Mouse (Mus musculus): ENCODE measurements at regions not wholly inside any gene's neighbourhood (a gene's known extent, or its start where the extent isn't known, plus 50 kb on each side); places are given as distances from the start of the nearest gene placed in this dataset.

GRCm38 (mm10) chr2:133474174-133474573 is 77.8 kb upstream of the Bmp2 start:
- DNase-seq (ENCODE audit: low spot score) (no peak), ATAC-seq (no peak)
- 85% methylated on average over 1 of the region's 1 CpGs for WGBS
- Histone ChIP-seq H3K9me3 (ENCODE audit: low read length) (no peaks in the 10 kb centered on the region), H3K9ac (replicated peaks; ENCODE audit: low read depth) (no peak overlapping the region), H3K4me2 (replicated peaks; ENCODE audit: low read depth, low read length) (no peak overlapping the region), H3K4me1 (ENCODE audit: insufficient read depth, low read depth, low read length) (no peaks in the 10 kb centered on the region), H3K27ac (ENCODE audit: low read length) (no peak overlapping the region), H3K4me3 (ENCODE audit: low read depth, low read length) (no peak overlapping the region), H3K36me3 (ENCODE audit: insufficient read depth, low read length) (no peaks in the 10 kb centered on the region), H3K27me3 (replicated peaks; ENCODE audit: insufficient read depth, low read length) (no peaks in the 10 kb centered on the region)
- no peak for TF ChIP-seq EP300 (IDR thresholded peaks at IDR 0.05)
- TF ChIP-seq CTCF (IDR thresholded peaks at IDR 0.05): no peak

GRCm38 (mm10) chr2:133480870-133481269 is 71.1 kb upstream of the Bmp2 start:
- 58% methylated on average over 3 of the region's 3 CpGs for WGBS
- DNase-seq (ENCODE audit: low spot score): no peak
- Histone ChIP-seq H3K4me2 (replicated peaks; ENCODE audit: low read depth, low read length) (no peak overlapping the region), H3K36me3 (ENCODE audit: insufficient read depth, low read length) (no peaks in the 10 kb centered on the region), H3K4me1 (ENCODE audit: insufficient read depth, low read depth, low read length) (no peaks in the 10 kb centered on the region), H3K9ac (replicated peaks; ENCODE audit: low read depth) (no peak overlapping the region), H3K27me3 (replicated peaks; ENCODE audit: insufficient read depth, low read length) (no peaks in the 10 kb centered on the region), H3K27ac (ENCODE audit: low read length) (no peak overlapping the region), H3K9me3 (ENCODE audit: low read length) (no peaks in the 10 kb centered on the region), H3K4me3 (ENCODE audit: low read depth, low read length) (no peak overlapping the region)
- TF ChIP-seq CTCF (IDR thresholded peaks at IDR 0.05) (no peak), EP300 (IDR thresholded peaks at IDR 0.05) (no peak)
- ATAC-seq: no peak

GRCm38 (mm10) chr2:133481305-133481704 is 70.7 kb upstream of the Bmp2 start:
- H3K4me1 ChIP-seq (ENCODE audit: insufficient read depth, low read depth, low read length): no peaks in the 10 kb centered on the region
- no peaks in the 10 kb centered on the region for H3K36me3 ChIP-seq (ENCODE audit: insufficient read depth, low read length)
- no peak overlapping the region for H3K4me2 ChIP-seq (replicated peaks; ENCODE audit: low read depth, low read length)
- H3K4me3 ChIP-seq (ENCODE audit: low read depth, low read length): no peak overlapping the region
- no peak for ATAC-seq
- DNase-seq (ENCODE audit: low spot score): no peak
- no peak for TF ChIP-seq EP300 (IDR thresholded peaks at IDR 0.05)
- no peak for TF ChIP-seq CTCF (IDR thresholded peaks at IDR 0.05)
- H3K9me3 ChIP-seq (ENCODE audit: low read length): no peaks in the 10 kb centered on the region
- 75% methylated on average over 6 of the region's 6 CpGs for WGBS
- no peak overlapping the region for H3K27ac ChIP-seq (ENCODE audit: low read length)
- no peak overlapping the region for H3K9ac ChIP-seq (replicated peaks; ENCODE audit: low read depth)
- H3K27me3 ChIP-seq (replicated peaks; ENCODE audit: insufficient read depth, low read length): no peaks in the 10 kb centered on the region

- Histone ChIP-seq H3K4me1 (ENCODE audit: insufficient read depth, low read depth, low read length) (no peaks in the 10 kb centered on the region), H3K27me3 (replicated peaks; ENCODE audit: insufficient read depth, low read length) (no peaks in the 10 kb centered on the region), H3K4me2 (replicated peaks; ENCODE audit: low read depth, low read length) (no peak overlapping the region), H3K36me3 (ENCODE audit: insufficient read depth, low read length) (no peaks in the 10 kb centered on the region), H3K4me3 (ENCODE audit: low read depth, low read length) (no peak overlapping the region), H3K9me3 (ENCODE audit: low read length) (no peaks in the 10 kb centered on the region), H3K27ac (ENCODE audit: low read length) (no peak overlapping the region), H3K9ac (replicated peaks; ENCODE audit: low read depth) (no peak overlapping the region)
- no peak for TF ChIP-seq CTCF (IDR thresholded peaks at IDR 0.05)
- TF ChIP-seq EP300 (IDR thresholded peaks at IDR 0.05): no peak
- ATAC-seq (no peak), DNase-seq (ENCODE audit: low spot score) (no peak)
- 79% methylated on average over 3 of the region's 3 CpGs for WGBS
Observed at GRCm38 (mm10) chr2:133481785-133482184, 70.2 kb upstream of the Bmp2 start.

GRCm38 (mm10) chr2:133495443-133495842 is 56.5 kb upstream of the Bmp2 start:
- TF ChIP-seq CTCF (IDR thresholded peaks at IDR 0.05): no peak
- DNase-seq (ENCODE audit: low spot score): no peak

GRCm38 (mm10) chr2:133496389-133496788 is 55.6 kb upstream of the Bmp2 start:
- Histone ChIP-seq H3K4me2 (replicated peaks; ENCODE audit: low read depth, low read length) (no peak overlapping the region), H3K9ac (replicated peaks; ENCODE audit: low read depth) (no peak overlapping the region), H3K4me1 (ENCODE audit: insufficient read depth, low read depth, low read length) (no peaks in the 10 kb centered on the region), H3K36me3 (ENCODE audit: insufficient read depth, low read length) (no peaks in the 10 kb centered on the region), H3K27ac (ENCODE audit: low read length) (no peak overlapping the region), H3K27me3 (replicated peaks; ENCODE audit: insufficient read depth, low read length) (no peaks in the 10 kb centered on the region), H3K4me3 (ENCODE audit: low read depth, low read length) (no peak overlapping the region), H3K9me3 (ENCODE audit: low read length) (no peaks in the 10 kb centered on the region)
- ATAC-seq (peak; percentile 81), DNase-seq (ENCODE audit: low spot score) (peak; percentile 56)
- TF ChIP-seq CTCF (IDR thresholded peaks at IDR 0.05): no peak
- TF ChIP-seq EP300 (IDR thresholded peaks at IDR 0.05): no peak

More at GRCm38 (mm10) chr2:133495443-133495842, 56.5 kb upstream of the Bmp2 start:
- Histone ChIP-seq H3K4me1 (ENCODE audit: insufficient read depth, low read depth, low read length) (no peaks in the 10 kb centered on the region), H3K27me3 (replicated peaks; ENCODE audit: insufficient read depth, low read length) (no peaks in the 10 kb centered on the region), H3K4me2 (replicated peaks; ENCODE audit: low read depth, low read length) (no peak overlapping the region), H3K27ac (ENCODE audit: low read length) (no peak overlapping the region), H3K36me3 (ENCODE audit: insufficient read depth, low read length) (no peaks in the 10 kb centered on the region), H3K9ac (replicated peaks; ENCODE audit: low read depth) (no peak overlapping the region), H3K4me3 (ENCODE audit: low read depth, low read length) (no peak overlapping the region), H3K9me3 (ENCODE audit: low read length) (no peaks in the 10 kb centered on the region)
- ATAC-seq: no peak
- WGBS: 50% methylated on average over 3 of the region's 3 CpGs

GRCm38 (mm10) chr2:133497071-133497470 is 54.9 kb upstream of the Bmp2 start:
- no peak overlapping the region for H3K4me3 ChIP-seq (ENCODE audit: low read depth, low read length)
- no peak overlapping the region for H3K4me2 ChIP-seq (replicated peaks; ENCODE audit: low read depth, low read length)
- no peak overlapping the region for H3K9ac ChIP-seq (replicated peaks; ENCODE audit: low read depth)
- no peaks in the 10 kb centered on the region for H3K36me3 ChIP-seq (ENCODE audit: insufficient read depth, low read length)
- 0 out of 2 replicates have a peak overlapping the region, but pooled peaks have one; percentile 0 for H3K27ac ChIP-seq (ENCODE audit: low read length)
- 0 out of 2 replicates have a peak, but pooled peaks have one; percentile 16 for TF ChIP-seq EP300 (IDR thresholded peaks at IDR 0.05)
- TF ChIP-seq CTCF (IDR thresholded peaks at IDR 0.05): no peak
- no peaks in the 10 kb centered on the region for H3K9me3 ChIP-seq (ENCODE audit: low read length)
- peak; percentile 40 for ATAC-seq
- H3K27me3 ChIP-seq (replicated peaks; ENCODE audit: insufficient read depth, low read length): no peaks in the 10 kb centered on the region
- peak; percentile 38 for DNase-seq (ENCODE audit: low spot score)
- no peaks in the 10 kb centered on the region for H3K4me1 ChIP-seq (ENCODE audit: insufficient read depth, low read depth, low read length)
- WGBS: 55% methylated on average over 4 of the region's 4 CpGs

Data from lung, postnatal 0 days (tissue).